Mouse (Mus musculus) erythroblast, embryonic 14.5 days (primary cell): Measurements from ENCODE around the gene Gm26620.

Experiments
- GATA1 ChIP-seq: IDR thresholded peaks from 2 replicates; pipeline ENCODE4 v1.6.1; 2012; ENCODE audit warnings: low read length, inconsistent platforms, mixed read lengths
- TAL1 ChIP-seq: IDR thresholded peaks from 3 replicates; pipeline ENCODE4 v1.6.1; 2012; ENCODE audit warnings: low read length, inconsistent platforms, mixed read lengths

GRCm38 (mm10) chr1:170886044-170886458, 1.2 kb downstream of the Gm26620 start:
- TF ChIP-seq GATA1 (no peak), TAL1 (no peak)
